Mouse (Mus musculus) lung, postnatal 0 days (tissue): ENCODE measurements at regions not wholly inside any gene's neighbourhood (a gene's known extent, or its start where the extent isn't known, plus 50 kb on each side); places are given as distances from the start of the nearest gene placed in this dataset.

ENCODE experiments used
- CTCF ChIP-seq: IDR thresholded peaks from 2 replicates; pipeline ENCODE4 v1.5.1; 2016; ENCODE audit warnings: antibody characterized with exemption, mild to moderate bottlenecking
- EP300 ChIP-seq: IDR thresholded peaks from 2 replicates; pipeline ENCODE4 v1.6.1; 2016; ENCODE audit warnings: antibody characterized with exemption, mild to moderate bottlenecking, control low read depth

DNA sequence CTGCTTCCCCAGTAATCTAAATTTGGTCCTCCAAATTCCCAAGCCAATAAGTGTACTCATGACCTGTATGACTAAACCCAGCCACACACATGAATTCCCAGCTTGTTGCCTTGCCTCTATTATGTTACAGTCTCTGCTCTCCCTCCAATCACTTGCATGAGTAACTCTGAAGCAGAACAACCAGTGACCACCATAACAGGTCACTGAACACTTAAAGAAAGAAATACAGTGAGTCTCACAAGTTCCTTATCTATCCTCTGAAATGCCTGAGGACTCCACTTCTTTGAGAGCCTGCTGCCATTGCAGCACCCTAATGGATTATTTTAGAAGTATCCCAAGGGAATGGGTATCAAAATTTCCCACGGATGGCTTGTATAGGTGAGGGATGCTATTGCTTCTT is 909.7 kb downstream of the Sorcs3 start:
- TF ChIP-seq CTCF (no peak), EP300 (no peak)
